Mouse (Mus musculus): ENCODE measurements around the gene Frs2.

Frs2 gene

GRCm38 (mm10) chr10:117031160-117031559 is 117.2 kb downstream of the Frs2 start:
- DNase-seq: no peak

- DNase-seq: no peak
These were observed 122.2 kb downstream of the Frs2 start for GRCm38 (mm10) chr10:117026176-117026575.

GRCm38 (mm10) chr10:117025776-117026175 is 122.6 kb downstream of the Frs2 start:
- peak; percentile 12 for DNase-seq

- DNase-seq: no peak
These were observed 124.6 kb downstream of the Frs2 start for GRCm38 (mm10) chr10:117023693-117024092.

- DNase-seq: no peak
These were observed 127.1 kb downstream of the Frs2 start for GRCm38 (mm10) chr10:117021020-117021754.

All from cerebellum, adult 11-12 months (tissue).